Mouse (Mus musculus) cerebral cortex, adult 2 months (tissue): Measurements from ENCODE around the gene Ptpn18.

Source experiments
- WGBS: fragments of 180-500 bp; shearing (Covaris S2); methylation state at CpG from one replicate; pipeline ENCODE4 v1.1.7; 2018; 5-methylcytosine and 5-hydroxymethylcytosine counted together

The Ptpn18 gene

DNA sequence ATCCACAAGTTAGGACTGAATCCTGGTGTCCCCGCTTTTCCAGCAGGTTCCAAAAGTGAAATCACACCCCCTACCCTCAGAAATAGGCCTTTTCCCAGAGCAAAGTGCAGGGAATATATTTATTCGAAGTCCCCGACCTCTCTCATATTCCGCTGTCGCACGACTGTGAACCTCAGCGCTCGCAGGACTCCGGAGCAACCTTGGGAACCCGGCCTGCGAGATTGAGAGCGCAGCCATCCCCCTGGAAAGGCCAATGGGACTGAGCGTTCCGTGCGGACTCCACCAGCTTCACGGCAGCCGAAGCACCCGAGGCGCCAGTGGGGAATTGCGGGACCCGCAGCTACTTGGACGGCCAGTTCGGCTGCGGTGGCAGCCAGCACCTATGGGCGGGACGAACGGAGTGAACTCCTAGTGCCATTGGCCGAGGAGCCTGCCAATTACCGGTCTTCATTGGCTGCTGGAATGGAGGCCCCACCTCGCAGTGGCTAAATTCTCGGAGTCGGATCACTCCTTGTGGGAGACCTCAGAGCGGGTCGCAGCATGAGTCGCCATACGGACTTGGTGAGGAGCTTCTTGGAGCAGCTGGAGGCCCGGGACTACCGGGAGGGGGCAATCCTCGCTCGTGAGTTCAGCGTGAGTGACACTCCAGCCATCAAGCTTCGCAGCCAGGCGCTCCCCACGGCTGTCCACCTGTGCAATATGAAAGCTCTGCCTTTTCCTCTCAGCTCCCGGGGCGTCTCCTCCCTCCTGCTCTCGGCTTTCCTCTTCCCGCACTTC is at the start of gene Ptpn18:
Ptpn18 (plus strand) TSS at position 479 of the 777 bp plus-strand sequence.
- WGBS = 1% methylated on average over 48 of the region's 48 CpGs

DNA sequence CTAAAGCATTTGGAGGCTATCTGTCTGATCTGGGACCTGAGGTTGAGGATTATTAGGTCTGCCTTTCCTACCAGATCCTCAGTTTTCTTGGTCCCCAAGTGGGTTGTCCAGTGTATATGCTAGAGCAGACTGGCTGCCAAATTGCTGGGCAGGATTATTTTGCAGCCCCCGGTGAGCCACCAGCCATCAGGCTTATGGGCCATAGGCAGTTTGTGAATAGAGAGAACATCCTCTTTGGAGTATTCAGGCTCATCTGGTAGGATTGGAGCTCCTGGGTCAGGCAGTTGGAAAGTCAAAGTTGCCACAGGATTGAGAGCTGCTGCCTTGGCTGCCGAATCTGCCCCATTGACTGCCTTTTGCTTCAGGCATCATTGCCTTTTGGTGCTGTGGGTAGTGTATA is 31.1 kb upstream of the Ptpn18 start:
- WGBS = 91% methylated on average over 2 of the region's 2 CpGs

DNA sequence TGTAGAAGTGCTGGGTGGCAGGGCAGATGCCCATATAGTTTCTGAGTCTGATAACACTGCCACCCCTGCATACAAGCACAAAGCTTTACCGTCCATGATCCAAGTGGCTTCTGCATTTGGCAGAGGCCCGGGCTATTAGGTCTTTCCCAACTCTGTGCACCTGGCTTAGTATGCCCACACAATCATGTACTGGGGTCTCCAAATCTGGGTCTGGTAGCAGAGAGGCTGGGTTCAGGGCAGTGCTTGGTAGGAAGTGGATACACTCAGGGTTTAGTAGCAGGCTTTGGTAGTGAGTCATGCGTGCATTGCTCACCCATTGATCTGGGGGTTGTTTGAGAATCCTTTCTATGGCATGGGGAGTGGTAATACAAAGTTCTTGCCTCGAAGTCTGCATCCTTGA is 30.3 kb upstream of the Ptpn18 start:
- 94% methylated on average over 4 of the region's 4 CpGs for WGBS

DNA sequence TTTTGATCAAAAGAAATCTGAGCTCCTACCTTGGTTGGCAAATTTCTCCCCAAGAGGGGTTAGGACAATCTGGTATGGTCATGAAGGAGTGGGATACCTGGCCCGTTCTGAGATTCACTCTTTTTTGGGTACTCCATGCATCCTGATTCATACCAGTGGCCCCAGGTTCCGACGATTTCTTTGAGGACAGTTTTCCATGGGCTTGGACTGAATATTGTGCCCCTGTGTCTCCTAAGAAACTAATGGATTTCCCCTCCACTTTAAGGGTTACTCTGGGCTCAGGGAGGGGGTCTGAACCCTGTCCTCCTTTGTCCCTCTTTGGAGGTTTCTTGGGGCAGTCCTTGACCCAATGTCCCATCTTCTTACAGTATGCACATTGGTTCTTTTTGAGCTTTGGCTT is 28.6 kb upstream of the Ptpn18 start:
- 99% methylated on average over 3 of the region's 3 CpGs for WGBS

DNA sequence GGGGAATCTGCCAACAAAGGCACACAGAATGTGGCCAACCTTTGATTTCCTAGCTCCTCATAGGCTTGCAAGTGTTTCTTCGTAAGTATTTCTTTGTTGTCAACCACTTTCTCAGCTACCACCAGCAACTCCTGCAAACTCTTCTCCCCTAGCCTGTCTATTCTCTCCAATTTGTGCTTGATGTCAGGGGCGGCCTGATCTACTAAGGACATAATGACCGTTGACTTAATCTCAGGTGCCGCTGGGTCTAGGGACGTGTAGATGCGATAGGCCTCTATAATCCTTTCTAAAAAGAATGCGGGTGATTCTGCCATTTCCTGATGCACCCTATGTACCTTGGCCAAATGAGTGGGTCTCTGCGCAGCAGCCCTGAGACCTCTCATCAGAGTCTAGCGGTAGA is 28.1 kb upstream of the Ptpn18 start:
- 99% methylated on average over 9 of the region's 9 CpGs for WGBS

DNA sequence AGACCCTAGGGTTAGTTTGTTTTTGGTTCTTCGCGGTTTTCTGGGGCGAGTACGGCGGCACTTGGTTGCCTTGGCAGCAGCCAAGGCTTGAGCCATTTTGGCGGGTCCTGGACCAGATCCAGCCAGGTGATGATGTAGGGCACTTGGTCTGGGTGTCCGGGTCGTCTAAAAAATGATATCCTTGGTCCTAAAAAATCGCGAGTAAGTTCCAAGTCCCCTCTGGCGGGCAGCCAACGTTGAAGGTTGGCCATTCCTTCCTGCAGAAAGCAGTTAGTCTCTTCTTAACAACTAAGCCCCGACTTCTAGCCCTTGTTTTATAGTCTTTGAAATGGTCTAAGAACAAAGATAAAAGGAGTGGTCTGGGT is 27.2 kb upstream of the Ptpn18 start:
- 39% methylated on average over 13 of the region's 13 CpGs for WGBS

DNA sequence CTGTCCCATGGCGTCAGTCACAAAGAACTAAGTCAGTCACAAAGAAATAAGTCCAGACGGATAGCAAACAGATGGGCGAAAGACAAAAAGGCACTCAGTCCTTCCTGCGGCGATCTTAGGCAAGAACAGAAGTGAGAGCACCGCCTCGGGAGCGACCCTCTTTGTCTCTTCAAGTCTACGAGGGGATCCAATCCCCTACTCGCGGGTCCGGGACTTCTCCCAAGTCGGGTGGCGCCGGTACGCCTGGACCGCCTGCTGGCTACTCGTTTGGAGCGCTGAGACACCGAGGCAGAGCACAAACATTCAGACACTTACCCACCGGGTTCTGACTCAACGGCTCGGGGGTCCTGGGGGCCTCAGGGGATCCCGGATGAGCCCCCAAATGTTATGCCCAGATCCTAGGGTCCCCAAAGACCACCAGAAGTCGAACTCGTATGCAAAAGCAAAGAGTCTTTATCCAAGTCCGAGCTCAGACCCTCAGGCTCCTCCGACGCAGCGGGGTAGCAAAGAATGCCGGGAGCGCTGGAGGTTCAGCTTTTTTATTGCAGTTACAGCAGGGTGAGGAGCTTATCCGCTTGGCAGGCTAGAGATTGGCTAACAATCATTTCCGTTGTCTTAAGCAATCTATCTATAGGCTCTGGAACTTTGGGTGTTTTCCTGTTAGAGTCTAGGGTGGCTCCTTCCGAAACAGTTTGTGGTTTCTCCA is 26.6 kb upstream of the Ptpn18 start:
- 4% methylated on average over 35 of the region's 35 CpGs for WGBS

DNA sequence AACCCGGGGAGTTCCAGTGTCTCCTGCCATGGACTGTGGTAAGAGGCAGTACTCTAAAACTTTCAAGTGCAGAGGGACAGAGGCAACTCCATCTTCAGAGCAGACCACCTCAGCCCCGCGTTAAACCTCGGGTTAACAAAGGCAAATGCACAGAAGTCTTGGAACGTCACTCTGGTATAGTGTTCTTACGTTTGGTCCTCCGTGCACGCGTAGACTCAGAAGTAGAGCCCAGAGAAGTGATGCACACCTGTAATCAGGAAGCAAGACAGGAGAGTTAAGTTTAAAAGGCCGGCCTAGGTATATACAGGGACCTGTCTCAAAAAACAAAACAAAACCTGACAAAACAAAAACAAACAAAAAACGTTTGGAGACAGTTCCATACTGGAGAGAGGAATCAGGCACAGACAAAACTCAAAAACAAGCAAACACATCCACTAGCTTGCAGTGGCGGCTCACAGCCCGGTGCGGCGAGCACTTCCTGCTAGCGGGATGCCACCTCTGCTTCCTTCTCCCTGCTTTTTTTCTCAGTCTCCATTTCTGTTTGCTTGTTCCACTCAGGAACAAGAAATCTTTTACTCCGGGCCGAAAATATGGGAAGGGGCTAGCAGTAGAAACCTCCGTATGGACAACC is 25.6 kb upstream of the Ptpn18 start:
- 13% methylated on average over 19 of the region's 19 CpGs for WGBS

DNA sequence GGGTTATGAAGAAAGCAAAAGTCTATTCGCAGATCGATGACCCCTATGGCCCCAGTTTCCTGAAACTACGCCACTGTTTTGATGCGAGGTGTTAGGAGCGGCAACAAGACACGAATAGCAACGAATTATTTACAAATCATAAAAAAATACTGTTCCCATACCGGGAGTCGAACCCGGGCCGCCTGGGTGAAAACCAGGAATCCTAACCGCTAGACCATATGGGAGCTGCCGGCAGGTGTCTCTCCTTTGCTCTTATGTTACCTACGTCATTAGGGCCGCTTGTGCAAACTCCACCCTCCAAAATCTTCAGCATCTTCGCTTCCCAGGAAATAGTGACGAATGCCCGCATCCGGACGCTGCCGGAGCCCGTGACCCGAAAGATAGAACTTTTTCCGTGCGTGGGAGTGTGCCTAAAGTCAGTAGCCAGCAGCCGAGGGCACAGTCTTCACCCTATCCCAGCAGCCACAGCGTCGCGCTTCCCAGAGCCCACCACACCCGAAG is 24.9 kb upstream of the Ptpn18 start:
- 1% methylated on average over 30 of the region's 30 CpGs for WGBS

DNA sequence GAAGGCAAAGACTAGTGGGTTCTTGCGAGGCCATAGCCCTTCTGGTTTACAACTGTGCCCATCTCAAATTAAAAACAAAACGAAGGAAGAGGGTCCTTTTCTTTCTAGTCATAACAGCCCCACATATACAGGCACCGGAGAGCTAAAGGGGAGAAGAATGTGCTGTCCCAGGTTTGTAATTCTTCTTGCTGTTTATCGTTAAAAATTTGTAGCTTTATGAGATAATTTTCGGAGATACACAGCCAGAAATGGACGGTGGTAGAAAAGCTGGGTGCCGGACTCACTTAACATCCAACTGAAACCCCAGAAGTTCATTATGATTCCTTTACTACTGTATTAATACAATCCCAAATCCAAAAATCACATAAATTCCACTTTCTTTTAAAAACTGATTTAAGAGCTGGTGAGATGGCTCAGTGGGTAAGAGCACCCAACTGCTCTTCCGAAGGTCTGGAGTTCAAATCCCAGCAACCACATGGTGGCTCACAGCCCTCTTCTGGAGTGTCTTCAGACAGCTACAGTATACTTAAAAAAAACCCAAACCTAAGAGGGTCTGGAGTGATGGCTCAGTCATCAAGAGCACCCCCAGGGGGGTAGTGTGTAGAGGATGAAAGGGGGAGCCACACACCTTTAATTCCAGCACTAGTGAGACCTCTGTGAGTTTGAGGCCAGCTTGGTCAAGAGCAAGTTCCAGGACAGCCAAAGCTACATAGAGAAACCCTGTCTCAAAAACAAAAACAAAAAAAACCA is 24.0 kb upstream of the Ptpn18 start:
- 25% methylated on average over 8 of the region's 8 CpGs for WGBS

DNA sequence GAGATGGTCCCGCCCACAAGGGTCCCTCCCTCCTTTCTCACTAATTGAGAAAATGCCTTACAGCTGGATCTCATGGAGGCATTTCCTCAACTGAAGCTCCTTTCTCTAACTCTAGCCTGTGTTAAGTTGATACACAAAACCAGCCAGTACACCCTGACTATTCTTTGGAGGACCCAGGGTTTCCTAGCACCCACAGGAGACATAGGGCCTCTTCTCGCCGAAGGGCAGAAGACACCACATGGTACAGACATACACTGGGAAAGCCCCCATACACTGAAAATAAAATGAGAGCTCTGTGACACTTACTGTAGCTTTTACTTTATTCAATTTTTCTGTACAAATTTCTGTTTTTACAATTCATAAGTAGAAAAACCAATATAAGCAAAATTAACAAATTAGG is 23.2 kb upstream of the Ptpn18 start:
- WGBS = 81% methylated on average over 3 of the region's 3 CpGs

DNA sequence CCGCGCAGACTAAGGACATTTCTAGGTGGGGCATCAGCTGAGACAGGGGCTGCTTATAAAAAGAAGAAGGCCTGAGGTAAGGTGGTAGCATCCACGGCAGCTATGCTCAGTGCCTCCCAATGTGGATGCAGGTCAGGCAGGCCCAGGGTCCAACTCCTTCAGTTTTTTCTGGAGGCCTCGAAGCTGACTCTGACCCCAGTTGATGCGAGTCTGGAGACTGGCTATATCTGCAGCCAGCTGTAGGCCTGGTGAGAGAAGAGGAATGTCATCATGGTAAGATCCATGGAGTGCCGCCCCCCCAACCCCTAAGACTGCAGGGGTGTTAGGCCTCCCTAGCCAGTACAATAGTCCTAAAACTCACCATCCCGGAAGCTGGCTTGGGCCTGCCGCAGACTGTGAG is 22.2 kb upstream of the Ptpn18 start:
- 97% methylated on average over 8 of the region's 8 CpGs for WGBS

DNA sequence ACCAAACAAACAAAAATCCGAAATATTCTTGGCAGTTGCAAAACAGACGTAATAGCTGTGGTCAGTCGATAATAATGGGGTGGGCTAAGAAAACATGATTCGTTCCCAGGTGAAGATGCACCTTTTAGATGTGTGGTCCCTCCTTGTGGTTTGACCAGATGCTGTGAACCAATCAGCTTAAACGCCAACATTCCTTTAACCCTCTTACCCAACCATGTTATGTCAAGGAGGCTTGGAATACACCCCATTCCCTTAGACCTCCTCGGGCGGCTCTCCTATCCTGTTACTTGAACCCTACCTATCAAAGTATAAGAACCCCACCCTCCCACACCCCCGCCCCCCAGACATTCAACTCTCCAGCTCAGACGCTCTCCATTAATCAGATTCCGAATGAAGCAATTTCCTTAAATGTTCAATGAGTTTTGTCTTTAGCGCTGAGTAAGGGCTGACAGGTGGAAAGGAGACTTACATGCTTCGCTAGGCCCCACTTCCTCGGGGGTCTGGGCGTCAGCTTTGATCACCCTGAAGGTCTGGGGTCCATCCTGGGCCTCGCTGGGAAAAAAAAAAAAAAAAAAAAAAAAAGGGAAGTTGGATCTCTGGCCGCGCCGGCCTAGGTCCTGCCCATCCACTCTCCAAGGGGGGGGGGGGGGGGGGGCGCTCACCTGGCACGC is 21.0 kb upstream of the Ptpn18 start:
- WGBS = 45% methylated on average over 15 of the region's 20 CpGs

DNA sequence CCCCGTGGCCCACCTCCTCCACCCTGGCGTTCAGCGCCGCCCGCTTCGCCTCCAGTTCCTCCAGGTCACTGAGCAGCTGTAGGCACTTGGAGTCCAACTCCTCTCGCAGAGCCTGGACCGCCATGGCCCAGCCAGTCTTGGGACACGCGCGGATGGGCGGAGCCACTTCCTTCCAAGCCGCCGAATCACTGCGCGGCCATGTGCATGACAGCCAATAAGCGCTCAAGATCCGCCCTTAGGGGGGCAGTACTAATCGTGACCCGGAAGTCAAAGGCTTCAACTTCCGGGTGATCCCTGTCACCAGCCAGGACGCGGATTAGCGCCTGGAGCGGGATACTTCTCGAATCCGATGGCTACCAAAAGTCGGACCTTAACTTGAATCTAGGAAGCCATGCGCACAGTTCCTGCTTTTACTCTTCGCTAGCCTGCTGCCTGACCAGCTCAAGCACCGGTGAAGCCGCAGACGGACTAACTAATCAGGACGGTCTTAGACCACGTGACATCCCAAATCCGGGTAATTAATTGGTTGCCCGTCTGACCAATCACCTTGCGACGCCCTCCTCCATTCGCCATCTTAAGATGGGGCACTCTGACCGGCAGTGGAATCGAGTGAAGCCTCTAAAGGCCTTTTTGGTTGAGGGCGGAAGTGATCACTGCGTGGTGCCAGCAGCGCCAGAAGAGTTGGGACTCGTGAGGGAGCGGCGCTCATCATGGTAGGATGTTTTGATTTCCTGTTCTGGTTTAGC is 20.2 kb upstream of the Ptpn18 start, which contains the start of the genes Ccdc115 and Imp4:
Ccdc115 (minus strand) TSS at position 458 of the 746 bp plus-strand sequence.
Imp4 (plus strand) TSS at position 637 of the 746 bp plus-strand sequence.
- under 1% methylated on average over 48 of the region's 48 CpGs for WGBS

DNA sequence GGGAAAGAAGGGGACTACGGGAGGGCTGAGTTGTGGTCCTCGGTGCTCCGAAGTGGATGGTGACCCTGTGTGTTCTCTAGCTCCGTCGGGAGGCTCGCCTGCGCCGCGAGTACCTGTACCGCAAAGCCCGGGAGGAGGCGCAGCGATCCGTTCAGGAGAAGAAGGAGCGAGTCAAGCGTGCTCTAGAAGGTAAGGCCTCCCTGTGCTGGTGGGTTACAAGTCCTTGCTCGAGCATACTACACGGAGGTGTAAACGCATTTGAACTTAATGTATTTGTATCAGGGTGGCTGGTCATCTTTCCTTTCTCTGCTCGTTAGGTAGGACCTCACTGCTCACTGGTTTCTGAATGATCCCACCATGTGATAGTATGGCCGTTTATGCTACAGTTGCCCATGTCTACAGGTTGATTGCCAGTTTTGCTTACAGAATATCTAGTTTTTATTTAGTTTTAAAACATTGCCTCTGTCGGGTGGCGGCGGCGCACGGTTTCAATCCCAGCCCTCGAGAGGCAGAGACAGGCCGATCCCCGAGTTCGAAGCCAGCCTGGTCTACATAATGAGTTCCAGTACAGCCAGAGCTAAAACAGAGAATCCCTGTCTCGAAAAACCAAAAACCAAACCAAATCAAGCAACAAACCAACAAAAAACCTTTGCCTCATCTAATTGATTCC is 19.5 kb upstream of the Ptpn18 start:
- WGBS = 8% methylated on average over 31 of the region's 31 CpGs

DNA sequence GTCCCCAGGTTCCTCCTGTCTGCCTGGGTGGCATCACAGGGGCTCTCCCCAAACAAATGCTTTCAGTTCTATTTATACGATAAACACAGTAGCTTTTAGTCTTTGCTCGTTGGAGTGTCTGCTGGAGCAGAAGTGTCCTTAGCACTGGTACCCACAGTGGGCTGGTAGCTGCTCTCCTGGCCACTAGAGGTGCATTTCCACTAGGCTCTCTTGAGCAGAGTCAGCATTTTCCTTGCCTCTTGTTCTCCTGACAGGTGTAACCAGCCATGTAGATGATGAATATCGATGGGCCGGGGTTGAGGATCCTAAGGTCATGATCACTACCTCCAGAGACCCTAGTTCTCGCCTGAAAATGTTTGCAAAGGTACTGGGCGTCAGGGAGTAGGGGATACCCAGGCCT is 16.4 kb upstream of the Ptpn18 start:
- WGBS = 92% methylated on average over 6 of the region's 6 CpGs

DNA sequence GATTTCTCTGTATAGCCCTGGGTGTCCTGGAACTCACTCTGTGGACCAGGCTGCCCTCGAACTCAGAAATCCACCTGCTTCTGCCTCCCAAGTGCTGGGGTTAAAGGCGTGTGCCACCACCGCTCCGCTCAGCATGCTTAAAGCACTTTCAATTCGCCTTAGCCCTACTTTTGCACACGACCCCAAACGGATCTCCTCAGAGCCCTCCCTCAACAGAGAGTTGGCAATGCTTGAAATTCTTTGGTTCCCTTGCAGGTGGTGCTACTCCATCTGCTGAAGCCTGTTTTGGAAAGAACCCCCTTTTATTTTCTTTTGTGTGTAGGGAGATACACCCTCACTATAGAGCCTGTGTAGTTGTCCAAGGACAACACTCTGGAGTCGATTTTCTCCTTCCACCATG is 1.1 kb upstream of the Ptpn18 start:
- 46% methylated on average over 8 of the region's 8 CpGs for WGBS

DNA sequence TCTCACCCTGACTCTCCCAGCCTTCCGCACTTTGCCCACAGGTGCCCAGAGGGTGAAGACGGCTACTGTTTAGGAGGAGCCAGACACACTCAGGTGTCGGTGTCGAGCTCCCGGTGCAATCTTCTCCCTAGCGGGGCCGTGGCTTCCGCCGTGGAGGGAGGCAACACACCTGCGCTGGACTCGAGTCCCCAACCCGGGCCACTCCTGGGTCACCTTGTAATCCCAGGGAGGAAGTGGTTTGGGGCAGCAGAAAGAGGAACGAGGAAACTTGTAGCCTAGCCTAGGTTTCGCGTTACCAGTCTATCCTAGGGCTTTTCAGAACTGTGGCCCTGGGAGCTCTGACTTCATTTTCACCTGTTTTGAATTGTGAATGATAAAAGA is 489 bp downstream of the Ptpn18 start:
- WGBS = 5% methylated on average over 15 of the region's 15 CpGs

DNA sequence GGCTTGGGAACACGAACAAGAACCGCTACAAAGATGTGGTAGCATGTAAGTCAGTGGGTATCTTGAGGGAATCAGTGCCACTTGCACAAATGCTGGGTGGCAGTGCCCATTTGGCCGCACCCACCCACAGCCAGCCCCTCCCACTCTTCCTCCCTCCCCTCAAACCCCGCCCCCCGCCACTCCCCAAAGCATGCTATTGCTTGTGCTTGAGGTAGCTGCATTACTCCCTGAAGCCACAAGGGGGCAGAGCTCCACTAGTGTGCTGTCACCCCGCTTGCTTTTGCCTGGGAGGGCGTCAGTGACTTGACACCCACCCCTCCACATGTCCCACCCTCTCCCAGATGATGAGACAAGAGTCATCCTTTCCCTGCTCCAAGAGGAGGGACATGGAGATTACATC is 3.2 kb downstream of the Ptpn18 start:
- 24% methylated on average over 7 of the region's 7 CpGs for WGBS

DNA sequence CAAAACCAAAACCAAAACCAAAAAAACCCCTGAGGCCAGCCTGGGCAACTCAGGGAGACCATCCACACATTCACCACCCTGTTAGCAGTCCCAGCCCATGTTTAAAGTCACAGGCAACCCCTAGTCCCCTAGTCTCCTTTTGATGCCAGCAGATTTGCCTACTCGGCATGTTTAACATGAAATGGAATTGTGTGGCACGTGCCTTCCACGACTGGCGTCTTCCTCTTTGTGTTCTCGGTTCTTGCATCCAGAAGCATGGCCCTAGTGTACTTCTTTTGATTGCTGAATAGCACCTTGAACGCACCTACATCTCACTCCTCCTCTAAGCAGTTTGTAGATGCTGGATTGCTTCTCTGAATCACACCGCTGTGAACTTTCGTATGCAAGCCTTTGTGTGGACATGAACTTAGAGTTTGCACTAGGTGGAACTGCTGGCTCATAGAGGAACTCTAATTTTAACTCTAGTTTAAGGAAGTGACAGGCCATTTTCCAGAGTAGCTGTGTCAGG is 4.8 kb downstream of the Ptpn18 start:
- WGBS = 86% methylated on average over 8 of the region's 8 CpGs
